Mouse (Mus musculus) hindbrain, embryonic 12.5 days (tissue): ENCODE measurements at regions not wholly inside any gene's neighbourhood (a gene's known extent, or its start where the extent isn't known, plus 50 kb on each side); places are given as distances from the start of the nearest gene placed in this dataset.

Experiments
- ATAC-seq: fragments of 200-750 bp; cut with Nextera tagmentation; 2 replicates; pipeline ENCODE4 v1.8.0; 2017; ENCODE audit warnings: moderate TSS enrichment; ENCODE audit not compliant: low FRiP score
- H3K27ac ChIP-seq: fragments of 300-500 bp; sonication (generic); 2 replicates; pipeline ENCODE4 v1.5.1; 2016; ENCODE audit warnings: mild to moderate bottlenecking
- H3K27me3 ChIP-seq: fragments of 300-500 bp; sonication (generic); 2 replicates; pipeline ENCODE4 v1.6.1; 2016; ENCODE audit warnings: mild to moderate bottlenecking
- H3K36me3 ChIP-seq: fragments of 300-500 bp; sonication (generic); 2 replicates; pipeline ENCODE4 v1.6.1; 2016; ENCODE audit warnings: mild to moderate bottlenecking
- H3K4me1 ChIP-seq: fragments of 300-500 bp; sonication (generic); 2 replicates; pipeline ENCODE4 v1.6.1; 2016
- H3K4me2 ChIP-seq: fragments of 300-500 bp; sonication (generic); replicated peaks from 2 replicates; pipeline ENCODE4 v1.6.1; 2016; ENCODE audit warnings: mild to moderate bottlenecking
- H3K4me3 ChIP-seq: fragments of 300-500 bp; sonication (generic); 2 replicates; pipeline ENCODE4 v1.5.1; 2016; ENCODE audit warnings: mild to moderate bottlenecking
- H3K9ac ChIP-seq: fragments of 300-500 bp; sonication (generic); 2 replicates; pipeline ENCODE4 v1.6.1; 2016; ENCODE audit warnings: mild to moderate bottlenecking, moderate library complexity
- H3K9me3 ChIP-seq: fragments of 300-500 bp; sonication (generic); replicated peaks from 2 replicates; pipeline ENCODE4 v1.6.1; 2016; ENCODE audit warnings: mild to moderate bottlenecking
- whole genome bisulfite sequencing: fragments of 180-500 bp; shearing (Covaris S2); methylation state at CpG from one replicate; pipeline ENCODE4 v1.1.7; 2016; 5-methylcytosine and 5-hydroxymethylcytosine counted together

DNA sequence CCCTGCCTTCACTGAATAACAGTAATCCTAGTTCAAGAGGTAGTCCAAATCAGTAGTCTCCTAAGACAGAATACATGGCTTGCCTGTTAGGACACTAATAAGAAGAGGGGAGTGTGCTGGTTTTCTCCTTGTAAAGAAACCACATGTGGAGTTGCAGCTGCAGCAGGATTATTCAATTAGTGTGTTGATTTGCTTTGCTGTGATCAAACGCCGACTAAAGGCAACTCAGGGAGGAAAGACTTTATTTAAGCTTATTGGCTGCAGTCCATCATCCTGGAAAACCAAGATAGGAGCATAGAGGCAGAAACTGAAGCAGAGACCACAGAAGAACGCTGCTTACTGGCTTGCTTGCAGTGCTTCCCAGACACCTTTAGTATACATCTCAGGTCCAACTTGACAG lies 57.9 kb upstream of the Tac1 start:
- Histone ChIP-seq H3K4me3 (no peak overlapping the region), H3K4me2 (no peak overlapping the region), H3K9me3 (no peaks in the 10 kb centered on the region), H3K9ac (no peak overlapping the region), H3K27ac (no peak overlapping the region), H3K27me3 (no peaks in the 10 kb centered on the region), H3K36me3 (no peaks in the 10 kb centered on the region), H3K4me1 (no peaks in the 10 kb centered on the region)
- WGBS, result 62% methylated on average over 3 of the region's 3 CpGs
- no peak for ATAC-seq
